Mouse (Mus musculus) hindbrain, embryonic 12.5 days (tissue): ENCODE data around the gene Zim1. TPM values are rescaled to one million over a fixed set of nuclear protein-coding genes. Genes with fewer than 3 reads are reported as not detected.

ENCODE experiments used
- ATAC-seq: fragments of 200-750 bp; cut with Nextera tagmentation; 2 replicates; pipeline ENCODE4 v1.8.0; 2017; ENCODE audit warnings: moderate TSS enrichment; ENCODE audit not compliant: low FRiP score
- H3K27ac ChIP-seq: fragments of 300-500 bp; sonication (generic); 2 replicates; pipeline ENCODE4 v1.5.1; 2016; ENCODE audit warnings: mild to moderate bottlenecking
- H3K27me3 ChIP-seq: fragments of 300-500 bp; sonication (generic); 2 replicates; pipeline ENCODE4 v1.6.1; 2016; ENCODE audit warnings: mild to moderate bottlenecking
- H3K36me3 ChIP-seq: fragments of 300-500 bp; sonication (generic); 2 replicates; pipeline ENCODE4 v1.6.1; 2016; ENCODE audit warnings: mild to moderate bottlenecking
- H3K4me1 ChIP-seq: fragments of 300-500 bp; sonication (generic); 2 replicates; pipeline ENCODE4 v1.6.1; 2016
- H3K4me2 ChIP-seq: fragments of 300-500 bp; sonication (generic); replicated peaks from 2 replicates; pipeline ENCODE4 v1.6.1; 2016; ENCODE audit warnings: mild to moderate bottlenecking
- H3K4me3 ChIP-seq: fragments of 300-500 bp; sonication (generic); 2 replicates; pipeline ENCODE4 v1.5.1; 2016; ENCODE audit warnings: mild to moderate bottlenecking
- H3K9ac ChIP-seq: fragments of 300-500 bp; sonication (generic); 2 replicates; pipeline ENCODE4 v1.6.1; 2016; ENCODE audit warnings: mild to moderate bottlenecking, moderate library complexity
- H3K9me3 ChIP-seq: fragments of 300-500 bp; sonication (generic); replicated peaks from 2 replicates; pipeline ENCODE4 v1.6.1; 2016; ENCODE audit warnings: mild to moderate bottlenecking
- WGBS: fragments of 180-500 bp; shearing (Covaris S2); methylation state at CpG from one replicate; pipeline ENCODE4 v1.1.7; 2016; 5-methylcytosine and 5-hydroxymethylcytosine counted together
- polyA plus RNA-seq: library from polyadenylated mRNA; unstranded; fragments of >200 nt; fragmentation: Nextera tagmentation; extraction: Ambion mirVana; gene quantifications from 2 replicates; pipeline ENCODE4 v1.2.1, GENCODE M21; 2016

Gene Zim1
- polyA plus RNA-seq, 1 experiment from 2014 or later, result 3.0 TPM

GRCm38 (mm10) chr7:6636741-6637140 lies 59.5 kb downstream of the Zim1 start:
- H3K4me2 ChIP-seq, result no peak overlapping the region
- 95% methylated on average over 4 of the region's 4 CpGs for WGBS
- no peak for ATAC-seq

GRCm38 (mm10) chr7:6635831-6636230 lies 60.4 kb downstream of the Zim1 start:
- no peak overlapping the region for H3K27ac ChIP-seq
- no peak overlapping the region for H3K4me2 ChIP-seq
- H3K4me1 ChIP-seq, result no peaks in the 10 kb centered on the region
- no peaks in the 10 kb centered on the region for H3K27me3 ChIP-seq
- no peak overlapping the region for H3K4me3 ChIP-seq
- ATAC-seq, result no peak
- no peak overlapping the region for H3K9ac ChIP-seq
- peaks cover 19% of the 10 kb centered on the region for H3K9me3 ChIP-seq
- WGBS, result 85% methylated on average over 3 of the region's 3 CpGs
- H3K36me3 ChIP-seq, result no peaks in the 10 kb centered on the region

More at GRCm38 (mm10) chr7:6636741-6637140, 59.5 kb downstream of the Zim1 start:
- Histone ChIP-seq H3K4me1 (no peaks in the 10 kb centered on the region), H3K9ac (no peak overlapping the region), H3K27ac (no peak overlapping the region), H3K36me3 (no peaks in the 10 kb centered on the region), H3K27me3 (no peaks in the 10 kb centered on the region), H3K9me3 (peaks cover 17% of the 10 kb centered on the region), H3K4me3 (no peak overlapping the region)

Other genes starting within 250 kb of the Zim1 start
- not detected in 2 replicates for gene Olfr1336, start 240.3 kb downstream of the Zim1 start, polyA plus RNA-seq
- not detected in 2 replicates for gene Olfr1346, start 229.3 kb downstream of the Zim1 start, polyA plus RNA-seq
- not detected in 2 replicates for gene Olfr5, start 209.5 kb downstream of the Zim1 start, polyA plus RNA-seq
- not detected in 2 replicates for gene Olfr1347, start 196.7 kb downstream of the Zim1 start, polyA plus RNA-seq
- not detected in 2 replicates for gene Olfr1348, start 187.7 kb downstream of the Zim1 start, polyA plus RNA-seq
- gene Olfr1349, start 173.5 kb downstream of the Zim1 start, polyA plus RNA-seq, result not detected in 2 replicates
- gene Olfr1350, start 131.6 kb downstream of the Zim1 start, polyA plus RNA-seq, result not detected in 2 replicates
- gene Peg3, start 34.0 kb upstream of the Zim1 start, polyA plus RNA-seq, result 175 and 205 TPM in 2 replicates
- 20.3 and 22.8 TPM in 2 replicates for gene Usp29, start 34.1 kb upstream of the Zim1 start, polyA plus RNA-seq